26 mouse cellular contexts compared by ENCODE assay signal in the genomic region with DNA sequence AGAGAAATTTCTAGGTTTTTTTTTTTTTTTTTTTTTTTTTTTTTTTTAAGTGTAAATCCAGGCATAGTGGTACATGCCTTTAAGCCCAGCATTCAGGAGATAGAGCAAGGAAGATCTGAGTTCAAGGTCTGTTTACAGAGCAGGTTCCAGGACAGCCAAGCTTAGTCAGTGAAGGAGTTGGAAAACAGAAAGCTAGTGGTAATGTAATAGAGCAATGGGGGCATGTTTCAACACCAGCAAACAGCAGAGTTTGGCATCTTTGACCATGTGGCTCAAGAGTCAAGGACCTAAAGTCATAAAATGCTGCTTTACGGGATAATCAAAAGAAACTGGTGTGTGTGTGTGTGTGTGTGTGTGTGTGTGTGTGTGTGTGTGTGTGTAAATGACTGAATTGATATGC.
"Had no signal": no experiment of that assay in that cellular context is flagged by ENCODE, and none has a peak within 500 bp of the region (broad histone marks: within the 10 kb centered on the region; RNA-seq: fewer than 3 reads in every experiment).

No protein-coding gene starts in this region.

- H3K36me3 ChIP-seq: embryonic facial prominence, embryonic 10.5 days; embryonic facial prominence, embryonic 12.5 days; embryonic facial prominence, embryonic 13.5 days; embryonic facial prominence, embryonic 15.5 days; forebrain, embryonic 10.5 days; forebrain, embryonic 12.5 days; forebrain, embryonic 15.5 days had no signal

- H3K27me3 ChIP-seq: embryonic facial prominence, embryonic 12.5 days; embryonic facial prominence, embryonic 15.5 days; forebrain, embryonic 12.5 days; forebrain, embryonic 13.5 days; forebrain, embryonic 15.5 days had no signal

- DNase-seq: cerebellum, adult 8-10 months; cerebellum, adult 9-10 months; cerebellum, adult 9-11 months; cerebellum, postnatal 10 days; cerebellum, postnatal 14 days; cerebellum, postnatal 25 days; cerebellum, postnatal 36 days; embryo, embryonic 11 days; forebrain, postnatal 0 days; gastrocnemius, adult 2 months; gastrocnemius, postnatal 10 days; gastrocnemius, postnatal 14 days; gastrocnemius, postnatal 25 days; gastrocnemius, postnatal 36 days; heart, adult 11 months; heart, adult 18-20 months; heart, adult 2 months had no signal

- H3K9ac ChIP-seq: embryonic facial prominence, embryonic 12.5 days; embryonic facial prominence, embryonic 13.5 days; embryonic facial prominence, embryonic 15.5 days; forebrain, embryonic 12.5 days; forebrain, embryonic 13.5 days; forebrain, embryonic 15.5 days; forebrain, postnatal 0 days had no signal

- H3K4me1 ChIP-seq: embryonic facial prominence, embryonic 10.5 days; embryonic facial prominence, embryonic 12.5 days; embryonic facial prominence, embryonic 15.5 days; forebrain, embryonic 10.5 days; forebrain, embryonic 12.5 days; forebrain, embryonic 13.5 days; forebrain, embryonic 15.5 days had no signal

- H3K27ac ChIP-seq: embryonic facial prominence, embryonic 10.5 days; embryonic facial prominence, embryonic 12.5 days; embryonic facial prominence, embryonic 13.5 days; embryonic facial prominence, embryonic 15.5 days; forebrain, embryonic 10.5 days; forebrain, embryonic 12.5 days; forebrain, embryonic 13.5 days; forebrain, embryonic 15.5 days; gastrocnemius, adult 2 months; heart, adult 2 months had no signal

- H3K4me3 ChIP-seq: embryonic facial prominence, embryonic 10.5 days; embryonic facial prominence, embryonic 12.5 days; embryonic facial prominence, embryonic 13.5 days; embryonic facial prominence, embryonic 15.5 days; erythroblast, embryonic 14.5 days; forebrain, embryonic 10.5 days; forebrain, embryonic 12.5 days; forebrain, embryonic 13.5 days; forebrain, embryonic 15.5 days; gastrocnemius, adult 2 months; heart, adult 2 months had no signal
